Mouse (Mus musculus) thymus, adult 18-20 months (tissue): ENCODE measurements around the gene Astn2.

ENCODE experiments used
- DNase-seq, 2 experiments: peaks; one replicate each; pipeline ENCODE4 v3.0.0; 2022; ENCODE audit warnings: mixed read lengths in 2 of 2

Gene Astn2

DNA sequence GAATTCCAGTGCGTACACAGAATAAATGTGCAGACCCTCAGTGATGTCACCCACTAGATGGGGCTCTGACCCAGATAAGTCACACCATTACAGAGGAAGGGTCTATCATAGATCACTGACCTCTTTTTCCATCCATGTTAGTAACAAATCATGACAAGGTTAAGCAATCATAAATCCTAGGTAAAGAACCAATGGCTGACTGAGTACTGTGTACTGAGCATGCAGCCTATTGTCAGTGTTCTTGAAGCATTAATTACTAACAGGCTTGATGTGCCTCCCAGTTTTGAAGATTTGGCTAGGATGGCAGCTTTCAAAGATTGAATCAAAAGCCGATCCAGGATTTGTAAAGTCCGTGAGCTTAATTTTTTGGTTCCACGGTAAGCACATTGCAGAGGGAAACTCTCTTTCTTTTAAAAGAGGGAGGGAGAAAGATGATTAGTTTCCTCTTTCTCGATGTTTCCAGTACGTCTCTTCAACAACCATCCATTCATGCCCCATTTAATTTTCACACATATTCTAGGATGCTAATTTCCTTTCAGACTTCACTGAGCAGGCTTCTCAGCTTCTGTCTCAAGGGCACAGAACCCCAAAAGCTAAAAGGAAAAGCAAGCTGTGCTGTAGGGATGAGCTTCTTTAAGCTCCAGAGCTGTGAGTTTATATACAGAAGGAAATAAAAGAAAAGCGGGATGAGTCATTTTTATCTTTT is 93.9 kb downstream of the Astn2 start:
- DNase-seq: no peak

DNA sequence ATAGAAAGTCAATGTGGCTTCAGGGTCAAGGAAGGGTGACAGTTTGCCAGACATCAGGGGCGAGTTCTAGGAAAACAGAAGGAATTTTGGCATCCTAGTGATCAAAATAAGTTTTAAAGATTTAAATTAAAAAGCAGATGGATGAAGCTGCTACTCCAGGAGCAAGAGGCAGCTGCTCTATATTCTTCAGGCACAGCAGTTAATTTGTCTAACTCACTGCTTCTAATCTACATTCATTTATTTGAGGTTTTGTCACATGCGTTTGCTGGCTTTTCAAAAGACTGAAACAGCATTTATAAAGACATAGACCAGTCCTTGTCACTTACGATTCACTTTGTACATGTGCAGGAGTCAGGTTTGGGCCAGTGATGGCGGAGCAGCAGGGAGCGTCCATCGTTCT is 98.0 kb downstream of the Astn2 start:
- no peak for DNase-seq

DNA sequence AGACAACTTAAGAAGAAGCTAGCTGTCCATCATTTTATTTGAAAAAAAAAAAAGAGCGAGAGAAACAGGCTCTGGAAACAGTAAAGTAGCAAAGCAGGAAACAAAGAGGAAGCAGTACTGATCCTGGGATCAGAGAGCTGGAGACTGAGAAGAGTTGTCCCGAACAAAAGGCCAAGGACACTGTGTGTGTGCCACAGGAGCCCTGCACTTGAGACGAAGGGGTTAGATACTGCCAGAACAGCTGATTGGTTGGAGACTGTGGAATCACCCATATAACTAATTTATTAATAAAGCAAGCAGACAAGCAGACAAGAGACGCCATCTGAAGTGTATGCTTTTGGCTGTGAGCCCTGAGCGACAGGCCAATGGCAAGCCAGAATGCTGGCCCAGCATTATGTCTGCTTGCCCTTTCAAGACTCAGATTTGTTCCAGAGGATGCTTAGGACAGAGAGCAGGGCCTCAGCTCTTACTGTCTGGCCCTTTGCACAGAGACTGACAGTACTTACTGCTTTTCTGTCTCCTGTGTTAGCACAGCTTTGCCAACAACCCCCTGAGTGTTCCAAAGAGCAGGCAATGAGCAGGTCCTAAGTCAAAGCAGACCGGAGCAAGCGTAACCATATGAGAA is 101.6 kb downstream of the Astn2 start:
- DNase-seq: no peak

DNA sequence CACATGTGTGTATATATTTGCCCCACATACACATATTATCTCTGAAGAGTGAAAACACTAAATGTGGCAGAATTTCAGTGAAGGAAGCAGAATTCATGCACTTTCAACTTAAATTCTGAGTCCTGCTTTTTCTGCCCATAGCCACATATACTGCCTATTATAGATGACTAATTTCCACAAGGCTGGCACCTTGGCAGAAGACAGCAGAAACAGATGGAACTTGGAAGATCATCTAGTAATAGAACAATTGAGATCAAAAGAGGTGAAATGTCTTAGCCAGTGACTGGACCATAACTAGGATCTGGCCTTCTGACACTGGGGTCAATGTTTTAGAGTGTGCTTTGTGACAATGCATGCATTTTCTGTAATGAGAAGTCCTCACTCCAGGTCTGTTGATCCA is 119.4 kb downstream of the Astn2 start:
- DNase-seq: no peak

DNA sequence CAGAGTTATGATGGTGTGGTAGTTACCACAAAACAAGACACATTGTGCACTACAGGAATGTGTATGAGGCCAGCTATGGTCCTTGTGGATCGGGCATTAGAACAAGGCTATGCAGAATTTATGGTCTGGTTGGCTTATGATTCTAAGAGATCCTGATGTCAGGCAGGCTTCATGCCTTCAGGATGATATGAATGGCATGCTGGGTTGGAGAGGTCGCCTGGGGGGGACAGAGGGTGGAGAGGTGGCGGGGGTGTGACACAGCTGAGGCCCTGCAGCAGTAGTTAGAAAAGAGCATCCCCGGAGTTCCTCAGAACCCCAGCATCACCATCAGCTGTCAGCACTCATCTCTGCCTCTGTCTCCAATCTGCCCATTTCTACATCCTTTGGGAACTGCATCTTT is 128.3 kb downstream of the Astn2 start:
- DNase-seq: no peak

DNA sequence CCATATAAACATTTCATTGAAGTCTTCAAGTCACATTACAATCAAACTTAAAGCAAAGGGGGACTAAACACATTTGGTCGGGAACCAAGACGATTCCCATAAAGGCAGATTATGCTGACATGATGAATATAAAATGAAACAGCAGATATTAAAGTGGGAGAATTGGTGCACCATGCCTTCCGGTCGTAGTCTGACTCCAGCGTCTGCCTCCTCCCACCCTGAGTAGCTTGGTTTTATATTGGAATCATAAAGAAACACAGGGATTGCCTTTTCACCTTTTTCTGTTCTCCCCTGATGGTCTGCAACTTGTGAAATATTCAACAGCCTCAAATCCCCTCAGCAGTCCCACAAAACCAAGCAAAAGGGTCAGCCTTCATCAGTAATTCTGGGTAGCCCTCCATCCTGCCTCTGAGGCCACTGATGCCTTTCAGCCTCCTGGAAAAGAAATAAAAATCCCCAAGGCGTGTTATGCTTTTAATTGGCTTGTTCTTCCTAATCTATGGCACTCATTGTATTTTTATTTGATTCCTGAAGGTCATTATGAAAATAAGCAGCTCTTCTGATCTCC is 132.8 kb downstream of the Astn2 start:
- DNase-seq: no peak

DNA sequence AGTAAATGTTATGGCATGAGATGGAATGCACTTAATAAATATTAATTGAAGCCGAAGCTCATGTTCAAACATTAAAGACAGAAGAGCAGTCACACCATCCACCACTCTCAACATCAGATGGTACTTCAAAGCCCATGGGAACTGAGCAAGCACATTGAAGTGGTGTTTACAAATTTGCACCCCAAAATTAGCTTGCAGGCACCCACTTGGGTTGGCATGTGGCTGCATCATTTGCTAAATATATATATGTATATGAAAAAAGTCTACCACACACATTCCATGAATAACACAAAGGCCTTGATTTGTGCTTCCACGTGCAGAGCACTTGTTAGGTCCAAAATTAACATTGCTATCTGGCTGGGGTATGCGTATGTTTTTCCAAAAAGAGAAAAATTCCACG is 140.4 kb downstream of the Astn2 start:
- no peak for DNase-seq

DNA sequence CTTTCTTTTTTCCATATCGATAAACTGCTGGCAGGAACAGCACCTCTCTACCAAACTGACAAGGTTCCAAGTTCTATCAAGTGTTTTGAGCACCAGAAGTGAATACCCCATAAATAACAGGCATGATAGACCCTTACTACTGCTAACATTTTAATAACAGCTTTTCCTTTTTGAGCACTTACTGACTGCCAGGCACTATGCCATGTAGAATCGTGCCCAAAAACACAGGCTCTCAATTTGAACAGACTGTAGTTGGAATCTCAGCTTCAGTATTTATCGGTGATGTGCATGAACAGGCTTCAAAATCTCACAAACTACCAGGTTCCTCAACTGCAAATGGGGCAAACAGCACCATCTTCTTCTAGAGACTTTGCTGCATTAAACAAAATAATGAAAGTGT is 143.1 kb downstream of the Astn2 start:
- no peak for DNase-seq

DNA sequence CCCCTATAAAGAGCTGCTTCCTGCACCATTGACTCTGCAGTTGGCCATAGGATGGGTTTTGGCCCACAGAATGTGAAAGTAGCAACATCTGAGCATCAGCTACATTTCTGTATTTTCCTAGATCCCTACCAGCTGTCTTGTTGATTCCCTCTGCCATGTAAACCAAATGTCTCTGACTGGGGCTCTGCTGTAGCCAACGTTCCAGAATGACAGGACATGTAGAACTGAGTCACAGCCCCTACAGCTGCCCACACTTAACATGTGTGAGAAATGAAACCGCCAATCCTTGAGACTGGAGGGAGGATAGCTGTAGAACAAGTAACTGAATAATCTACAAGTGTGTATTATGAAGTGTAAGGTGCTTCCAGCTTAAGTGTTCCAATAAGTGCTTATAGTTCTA is 145.5 kb downstream of the Astn2 start:
- DNase-seq: no peak

DNA sequence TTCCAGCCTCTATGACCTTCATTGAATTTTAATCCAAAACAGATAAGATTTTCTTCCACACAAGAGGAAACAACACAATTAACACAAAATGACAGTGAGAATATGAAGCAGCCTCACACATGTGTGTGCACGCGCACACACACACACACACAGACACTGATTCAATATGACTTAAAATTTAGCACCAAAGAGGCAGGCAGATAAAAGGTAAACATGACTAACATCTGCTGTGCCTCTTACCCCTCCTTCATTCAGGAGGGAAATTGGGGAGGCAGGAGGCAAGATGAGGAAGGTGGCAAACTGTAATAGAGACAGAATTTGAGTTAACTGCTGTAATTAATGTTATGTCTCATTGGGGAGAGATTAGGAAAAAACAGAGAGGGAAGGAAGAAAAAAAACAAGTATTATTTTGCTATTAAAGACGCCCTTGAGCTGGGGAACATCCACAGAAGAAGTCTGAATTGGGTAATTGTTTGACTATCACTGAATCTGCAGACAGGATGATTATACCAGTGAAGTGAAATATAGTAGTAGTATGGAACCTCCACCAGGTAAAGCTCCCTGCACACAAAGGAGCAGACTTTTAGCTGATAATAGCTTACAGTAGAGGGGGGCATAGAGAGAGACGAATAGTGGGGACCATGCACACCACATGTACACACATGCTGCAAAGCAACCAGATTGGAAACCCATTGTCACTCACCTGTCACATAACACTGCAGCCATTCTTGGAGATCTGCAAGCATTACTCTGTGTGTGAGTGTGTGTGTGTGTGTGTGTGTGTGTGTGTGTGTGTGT is 149.5 kb downstream of the Astn2 start:
- DNase-seq: no peak

DNA sequence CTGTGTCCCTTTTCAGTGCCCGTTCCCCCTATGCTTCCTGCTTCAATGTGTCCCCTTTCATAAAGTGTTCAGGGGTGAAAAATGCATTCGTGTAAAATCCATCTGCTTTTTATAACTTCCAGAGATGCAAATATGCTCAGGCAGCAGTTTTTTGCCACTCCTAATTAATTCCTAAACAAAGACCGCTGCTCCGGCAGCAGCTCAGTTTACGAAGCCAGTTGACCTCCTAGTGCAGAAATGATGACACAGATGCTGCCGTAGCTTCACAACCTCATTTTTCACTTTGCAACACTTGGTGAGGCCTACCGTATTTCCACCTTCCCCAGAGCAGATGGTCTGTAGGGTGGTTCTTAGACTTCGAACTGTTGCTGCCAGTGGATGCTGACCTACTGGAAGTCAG is 155.9 kb downstream of the Astn2 start:
- DNase-seq: no peak

DNA sequence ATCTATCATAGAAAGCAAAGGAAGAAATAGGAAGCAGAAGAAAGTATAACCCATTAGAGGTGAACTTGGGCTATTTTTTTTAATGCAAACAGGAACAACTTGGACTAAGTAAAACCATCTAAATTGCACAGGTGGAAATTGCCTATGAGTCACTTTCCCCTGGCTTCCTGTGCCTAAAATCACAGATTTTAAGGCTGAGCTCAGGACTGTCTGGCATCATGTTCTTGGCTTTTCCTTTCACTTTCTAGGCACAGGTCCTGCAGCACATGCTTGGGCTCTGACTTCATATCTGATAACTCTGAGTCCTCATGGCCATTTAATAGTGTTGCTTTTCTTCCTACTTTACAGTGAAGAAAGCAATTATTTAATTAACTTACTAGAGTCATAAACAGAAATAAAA is 161.7 kb downstream of the Astn2 start:
- DNase-seq: no peak

DNA sequence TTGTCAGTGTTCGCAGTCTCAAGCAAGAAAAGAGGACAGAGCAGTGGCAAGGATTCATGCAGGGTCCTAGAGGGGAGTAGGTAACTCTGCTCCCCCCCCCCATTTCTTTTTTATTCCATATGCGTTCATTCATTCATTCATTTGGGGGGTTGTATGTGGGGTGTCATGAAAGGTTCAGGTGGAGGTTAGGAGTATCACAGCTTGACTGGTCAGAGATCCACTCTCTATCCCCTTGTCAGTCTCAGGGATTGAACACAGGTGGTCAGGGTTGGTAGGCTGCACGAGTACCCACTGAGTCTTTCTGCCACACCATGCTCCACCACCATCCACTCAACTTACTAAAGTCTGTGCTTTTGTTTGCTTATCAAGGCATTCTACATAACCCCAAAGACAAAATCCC is 171.6 kb downstream of the Astn2 start:
- no peak for DNase-seq

DNA sequence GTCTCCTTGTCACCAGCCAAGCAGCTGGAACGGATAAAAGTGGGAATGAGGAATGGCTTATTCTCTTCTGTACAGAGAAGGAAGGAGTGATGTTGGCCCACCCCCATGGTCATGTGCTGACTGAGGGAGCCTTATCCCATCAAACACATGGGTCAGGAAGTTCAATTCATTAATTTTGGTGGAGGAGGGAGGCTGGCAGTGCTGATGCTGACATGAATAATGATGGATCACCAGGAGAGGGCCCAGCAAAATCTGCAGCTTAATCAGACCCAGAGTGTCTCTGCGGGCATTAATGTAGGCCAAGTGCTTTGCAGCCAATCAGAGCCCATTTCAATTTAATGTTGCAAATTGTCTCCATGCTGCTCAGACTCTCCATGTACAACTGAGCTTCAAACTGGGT is 172.1 kb downstream of the Astn2 start:
- no peak for DNase-seq

DNA sequence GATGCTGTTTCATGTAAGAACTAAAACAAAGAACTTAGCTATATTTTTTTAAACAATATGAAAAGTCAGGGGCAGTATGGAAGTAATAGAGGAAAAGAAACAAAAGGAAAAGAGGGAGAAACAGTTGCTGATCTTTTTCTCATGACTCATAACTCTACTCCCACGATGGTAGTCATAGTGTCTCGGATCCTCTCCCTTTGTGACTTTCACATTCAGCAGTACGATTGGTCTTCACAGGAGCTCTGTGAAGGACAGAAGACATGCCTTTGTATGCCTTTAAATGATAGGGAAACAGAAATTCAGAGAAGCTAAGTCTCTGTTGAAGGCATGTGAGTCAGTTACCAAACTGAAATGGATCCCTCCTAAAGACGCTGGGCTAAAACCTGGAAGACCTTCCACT is 173.7 kb downstream of the Astn2 start:
- DNase-seq: no peak

DNA sequence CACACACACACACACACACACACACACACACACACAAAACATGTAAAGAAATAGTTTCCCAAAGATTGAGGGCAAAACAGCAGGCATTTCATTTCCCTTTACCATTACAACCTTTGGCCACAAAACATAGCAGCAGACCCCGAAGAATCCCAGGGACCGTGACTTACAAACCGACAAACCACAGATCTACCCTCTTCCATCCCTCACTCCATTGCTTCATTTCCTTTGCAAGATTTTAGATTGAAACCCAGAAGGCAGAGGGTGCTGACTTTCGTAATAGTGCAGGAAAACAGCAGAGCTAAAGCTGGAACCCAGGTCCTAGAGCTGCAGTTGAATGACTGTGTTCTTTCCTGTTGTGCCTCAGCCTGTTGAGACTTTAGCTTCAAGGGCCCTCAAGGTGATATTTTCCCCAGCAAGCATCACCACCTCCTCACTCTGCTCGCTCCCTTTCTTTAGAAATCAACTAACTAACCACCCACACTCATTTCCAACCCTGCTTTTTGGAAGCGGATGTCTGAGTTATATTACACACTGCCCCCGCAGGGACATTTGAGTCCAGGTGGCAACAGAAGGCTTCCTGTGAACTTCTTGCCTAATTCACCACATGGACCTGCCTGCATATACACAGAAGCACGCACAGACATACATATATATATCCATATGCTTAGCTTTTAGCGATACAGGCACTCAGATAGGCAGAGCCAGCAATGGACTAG is 181.7 kb downstream of the Astn2 start:
- DNase-seq: no peak

DNA sequence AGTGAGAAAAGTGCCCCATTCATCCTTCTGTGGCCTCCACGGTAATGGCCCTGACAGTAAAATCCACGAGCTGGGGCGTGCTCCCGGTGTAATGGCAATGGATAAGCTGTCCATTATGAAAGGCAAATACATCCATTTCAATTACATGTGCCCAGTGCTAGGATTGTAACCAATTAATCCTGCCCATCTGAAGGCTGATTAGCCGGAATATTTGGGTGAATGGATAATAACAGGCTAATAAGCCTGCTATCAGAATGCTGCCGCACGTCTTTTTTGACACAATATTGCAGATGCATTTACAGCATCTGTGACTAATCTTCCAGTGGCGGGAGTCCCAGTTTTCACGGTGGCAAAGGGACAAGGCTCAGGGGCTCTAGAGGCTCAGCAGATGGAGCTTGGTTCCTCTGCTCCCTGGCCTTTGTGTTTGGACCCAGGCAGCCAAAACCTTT is 189.2 kb downstream of the Astn2 start:
- DNase-seq: no peak

DNA sequence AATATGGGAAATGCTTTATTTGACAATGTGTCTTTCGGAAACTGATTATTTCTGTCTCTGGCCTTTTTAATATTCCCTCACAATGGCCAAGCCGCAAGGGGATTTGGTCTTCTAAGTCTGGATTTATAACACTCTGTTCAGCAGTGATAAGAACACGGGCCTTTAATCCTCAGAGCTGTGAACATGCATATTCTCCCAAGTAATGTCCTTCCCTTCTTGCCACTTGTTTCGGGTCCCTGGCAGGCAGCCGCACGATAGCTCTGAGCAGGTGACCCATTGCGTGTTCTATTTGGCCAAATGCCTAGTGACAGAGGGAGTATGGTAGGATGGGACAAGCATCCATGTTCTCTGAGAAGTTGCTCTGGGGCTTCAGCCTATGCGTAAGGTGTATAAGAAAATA is 214.8 kb downstream of the Astn2 start:
- no peak for DNase-seq

DNA sequence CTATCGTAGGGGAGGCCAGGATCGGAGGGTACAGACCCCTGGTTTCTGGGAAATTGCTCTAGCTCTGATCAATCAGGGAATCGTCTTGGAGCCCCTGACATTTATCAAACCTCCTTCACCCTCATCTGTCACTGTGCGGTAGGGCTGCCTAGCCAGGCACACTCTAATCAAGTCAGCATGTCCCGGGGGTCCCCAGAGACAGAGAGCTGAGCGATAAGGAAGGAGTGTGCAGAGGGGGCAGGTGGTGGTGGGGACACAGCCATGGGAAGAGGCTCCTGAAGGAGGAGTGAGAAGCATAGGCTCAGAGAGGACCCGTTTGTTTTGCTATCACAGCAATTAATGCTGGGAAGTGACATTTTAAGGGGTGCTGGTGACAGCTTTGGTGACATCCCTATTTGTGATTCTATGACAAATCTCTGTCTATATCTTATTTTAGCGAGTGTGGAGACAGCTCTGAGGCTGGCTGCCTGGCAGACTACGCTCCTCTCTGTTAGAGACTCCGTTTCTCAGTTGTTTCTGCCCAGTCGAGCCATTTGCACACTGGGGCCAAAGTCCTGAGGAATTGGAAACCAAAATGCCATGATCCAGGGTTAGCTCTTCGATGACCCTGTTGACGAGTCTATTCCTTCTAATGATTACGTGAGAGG is 228.4 kb downstream of the Astn2 start:
- DNase-seq: no peak

DNA sequence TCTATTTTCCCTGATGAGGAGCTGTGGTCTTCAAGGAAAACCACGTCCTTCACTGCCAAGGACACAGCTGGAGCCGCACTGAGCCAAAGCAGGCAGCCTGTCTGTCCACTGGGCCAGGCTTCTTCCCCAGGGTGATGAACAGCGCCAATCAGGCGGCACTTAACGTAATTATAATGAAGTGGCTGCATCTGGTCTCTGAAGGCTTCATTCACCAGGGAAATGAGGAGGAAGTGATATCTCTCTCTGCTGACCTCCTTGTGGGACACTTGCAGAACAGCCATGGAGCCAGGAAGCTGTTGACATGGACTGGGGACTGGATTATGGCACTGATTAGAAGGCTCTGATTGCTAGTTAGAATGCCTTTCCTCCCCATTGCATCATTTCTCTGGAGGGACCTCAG is 232.8 kb downstream of the Astn2 start:
- DNase-seq: no peak

DNA sequence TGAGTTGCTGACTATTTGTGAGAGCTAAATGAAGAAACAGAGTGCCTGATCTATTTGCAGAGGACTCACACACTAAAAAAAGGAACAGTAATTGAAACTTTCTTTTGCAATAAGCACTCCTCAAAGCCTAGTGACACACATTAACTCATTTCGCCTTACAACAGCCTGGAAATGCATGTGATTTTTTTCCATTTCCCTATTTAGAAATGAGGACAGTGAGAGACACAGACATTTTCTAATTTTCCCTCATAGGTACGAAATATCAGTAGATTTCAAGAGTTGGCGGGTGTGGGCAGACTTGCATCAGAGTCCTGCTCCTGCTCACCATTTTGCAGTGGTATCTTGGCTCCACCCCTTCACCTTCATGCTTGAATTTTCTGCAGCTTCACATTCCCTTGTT is 233.6 kb downstream of the Astn2 start:
- no peak for DNase-seq

DNA sequence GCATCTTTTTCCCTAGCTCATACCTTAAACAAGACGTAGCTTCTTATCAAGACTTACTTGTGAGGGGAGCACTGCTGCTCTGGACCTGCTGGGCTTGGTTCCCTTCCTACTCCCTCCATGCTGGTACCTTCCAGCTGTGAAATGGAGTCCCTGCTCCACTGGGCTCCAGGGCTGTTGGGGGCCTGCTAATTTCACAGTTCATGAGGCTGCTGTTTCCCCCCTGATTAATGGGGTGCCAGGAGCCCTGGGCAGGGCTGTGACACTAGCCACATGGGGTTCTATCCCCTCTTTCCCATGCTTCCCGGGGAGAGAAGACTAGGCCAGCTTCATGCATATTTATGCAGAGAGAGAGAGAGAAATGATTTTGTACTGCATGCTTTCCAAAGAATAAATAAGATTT is 234.9 kb downstream of the Astn2 start:
- no peak for DNase-seq

DNA sequence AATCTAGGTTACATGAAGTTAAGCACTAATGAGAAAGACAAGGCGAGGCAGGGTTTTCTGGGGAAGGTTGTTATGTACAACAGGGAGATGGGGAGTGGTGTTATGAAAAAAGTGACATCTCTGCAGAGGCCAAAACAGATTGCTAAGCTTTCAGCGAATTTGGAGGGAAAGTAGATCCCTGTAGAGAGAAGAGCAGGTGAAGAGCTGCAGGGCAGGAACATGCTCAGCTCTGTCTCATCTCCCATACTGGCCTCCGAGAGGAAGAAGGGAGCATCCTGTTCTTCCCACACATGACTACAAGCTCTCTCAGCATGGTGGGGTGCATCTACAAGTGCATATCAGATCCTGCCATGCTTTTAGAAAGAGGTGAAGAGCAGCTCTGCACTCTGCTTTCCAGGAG is 245.7 kb downstream of the Astn2 start:
- DNase-seq: no peak
